Mouse (Mus musculus) CH12.LX (cell line): ENCODE measurements around the gene Klf7. TPM values are rescaled to one million over a fixed set of nuclear protein-coding genes. Genes with fewer than 3 reads are reported as not detected.

Experiments
- DNase-seq: peaks from one replicate; pipeline ENCODE4 v3.0.0-alpha.2; 2013; ENCODE audit errors: extremely low read depth
- H3K27ac ChIP-seq: 2 replicates; pipeline ENCODE4 v1.5.1; 2012; ENCODE audit warnings: low read depth, mild to moderate bottlenecking, control low read depth, moderate library complexity; ENCODE audit not compliant: insufficient read depth
- H3K27me3 ChIP-seq: replicated peaks from 2 replicates; pipeline ENCODE3; 2012; ENCODE audit warnings: inconsistent platforms
- H3K36me3 ChIP-seq, 2 experiments: replicated peaks in 1 of 2; 2 replicates each; pipeline versions ENCODE3 to v1.6.1; 2012; ENCODE audit warnings: inconsistent platforms in 1 of 2, low read length in 1 of 2, mild to moderate bottlenecking in 1 of 2, mixed read lengths in 1 of 2, moderate library complexity in 1 of 2; ENCODE audit not compliant: control insufficient read depth in 1 of 2, insufficient read depth in 1 of 2
- H3K4me1 ChIP-seq, 2 experiments: 2 replicates each; pipeline ENCODE4 v1.6.1; 2012; ENCODE audit warnings: inconsistent platforms in 1 of 2, moderate library complexity in 1 of 2; ENCODE audit not compliant: insufficient read depth in 2 of 2, control insufficient read depth in 1 of 2
- H3K4me2 ChIP-seq: 2 replicates; pipeline ENCODE4 v1.6.1; 2012; ENCODE audit warnings: low read depth, mild to moderate bottlenecking, control low read depth; ENCODE audit not compliant: poor library complexity, insufficient read depth, severe bottlenecking
- H3K4me3 ChIP-seq, 3 experiments: fragments of 150-350 bp in 1 of 3; sonication (generic) in 1 of 3; replicated peaks in 1 of 3; 2 replicates each; pipeline versions ENCODE3 to v1.5.1; 2011 to 2012; ENCODE audit warnings: low read depth in 2 of 3, low read length in 2 of 3, mild to moderate bottlenecking in 2 of 3, moderate library complexity in 2 of 3, control low read depth in 1 of 3, improper control_type of control experiment in 1 of 3, inconsistent platforms in 1 of 3, mixed read lengths in 1 of 3; ENCODE audit not compliant: poor library complexity in 1 of 3
- H3K79me2 ChIP-seq: replicated peaks from 2 replicates; pipeline ENCODE4 v1.6.1; 2012; ENCODE audit warnings: mild to moderate bottlenecking, moderate library complexity; ENCODE audit not compliant: control insufficient read depth, poor library complexity, insufficient read depth, severe bottlenecking; ENCODE audit errors: extremely low read depth
- H3K9ac ChIP-seq: 2 replicates; pipeline ENCODE4 v1.6.1; 2012; ENCODE audit warnings: low read depth, mild to moderate bottlenecking, control low read depth, moderate library complexity; ENCODE audit not compliant: insufficient read depth
- H3K9me3 ChIP-seq: replicated peaks from 2 replicates; pipeline ENCODE3; 2012; ENCODE audit warnings: low read length, inconsistent platforms, mixed read lengths
- BHLHE40 ChIP-seq: IDR thresholded peaks from 2 replicates; pipeline ENCODE4 v1.6.1; 2011; ENCODE audit warnings: mild to moderate bottlenecking, low read depth, low read length, improper control_type of control experiment
- CHD2 ChIP-seq: IDR thresholded peaks from 2 replicates; pipeline ENCODE4 v1.6.1; 2011; ENCODE audit warnings: low read length, improper control_type of control experiment
- CTCF ChIP-seq, 2 experiments: IDR thresholded peaks in 1 of 2; conservative IDR thresholded peaks in 1 of 2; 2 replicates each; pipeline ENCODE4 v1.5.1; 2011 to 2012; ENCODE audit warnings: low read depth in 2 of 2, low read length in 2 of 2, improper control_type of control experiment in 1 of 2, inconsistent platforms in 1 of 2, mild to moderate bottlenecking in 1 of 2, moderate library complexity in 1 of 2
- E2F4 ChIP-seq: IDR thresholded peaks from 2 replicates; pipeline ENCODE4 v1.6.1; 2011; ENCODE audit warnings: low read depth, low read length, improper control_type of control experiment; ENCODE audit not compliant: insufficient replicate concordance
- ELF1 ChIP-seq: IDR thresholded peaks from 2 replicates; pipeline ENCODE4 v1.6.1; 2014; ENCODE audit warnings: low read depth, mild to moderate bottlenecking, inconsistent platforms, low read length, improper control_type of control experiment
- EP300 ChIP-seq: IDR thresholded peaks from 2 replicates; pipeline ENCODE4 v1.6.1; 2011; ENCODE audit warnings: low read length, improper control_type of control experiment
- ETS1 ChIP-seq: conservative IDR thresholded peaks from 2 replicates; pipeline ENCODE4 v1.6.1; 2012; ENCODE audit warnings: low read depth, mild to moderate bottlenecking, inconsistent platforms, low read length, improper control_type of control experiment, moderate library complexity
- HCFC1 ChIP-seq: IDR thresholded peaks from 2 replicates; pipeline ENCODE4 v1.6.1; 2012; ENCODE audit warnings: low read depth, mild to moderate bottlenecking, inconsistent platforms, low read length, improper control_type of control experiment
- IRF4 ChIP-seq: IDR thresholded peaks from 2 replicates; pipeline ENCODE4 v1.6.1; 2014; ENCODE audit warnings: low read depth, mild to moderate bottlenecking, inconsistent platforms, low read length, improper control_type of control experiment
- JUN ChIP-seq: IDR thresholded peaks from 2 replicates; pipeline ENCODE4 v1.6.1; 2011; ENCODE audit warnings: low read depth, mild to moderate bottlenecking, low read length, improper control_type of control experiment, moderate library complexity; ENCODE audit not compliant: insufficient read depth
- JUND ChIP-seq: conservative IDR thresholded peaks from 2 replicates; pipeline ENCODE4 v1.6.1; 2011; ENCODE audit warnings: low read depth, low read length, improper control_type of control experiment
- KAT2A ChIP-seq: IDR thresholded peaks from 2 replicates; pipeline ENCODE4 v1.6.1; 2012; ENCODE audit warnings: low read length, improper control_type of control experiment, inconsistent platforms; ENCODE audit not compliant: insufficient replicate concordance
- MEF2A ChIP-seq: IDR thresholded peaks from 2 replicates; pipeline ENCODE4 v1.6.1; 2014; ENCODE audit warnings: low read depth, mild to moderate bottlenecking, inconsistent platforms, low read length, improper control_type of control experiment, borderline replicate concordance
- MYC ChIP-seq: IDR thresholded peaks from 2 replicates; pipeline ENCODE4 v1.6.1; 2011; ENCODE audit warnings: low read depth, mild to moderate bottlenecking, improper control_type of control experiment, low read length
- POLR2A ChIP-seq: IDR thresholded peaks from 2 replicates; pipeline ENCODE4 v1.6.1; 2011; ENCODE audit warnings: low read depth, mild to moderate bottlenecking, improper control_type of control experiment, low read length
- RCOR1 ChIP-seq: conservative IDR thresholded peaks from 2 replicates; pipeline ENCODE4 v1.6.1; 2012; ENCODE audit warnings: low read depth, mild to moderate bottlenecking, inconsistent platforms, low read length, improper control_type of control experiment
- SIN3A ChIP-seq: IDR thresholded peaks from 2 replicates; pipeline ENCODE4 v1.6.1; 2012; ENCODE audit warnings: low read length, improper control_type of control experiment, inconsistent platforms
- SMC3 ChIP-seq: IDR thresholded peaks from 2 replicates; pipeline ENCODE4 v1.6.1; 2011; ENCODE audit warnings: low read depth, low read length, improper control_type of control experiment
- TBP ChIP-seq: conservative IDR thresholded peaks from 2 replicates; pipeline ENCODE4 v1.6.1; 2011; ENCODE audit warnings: low read depth, low read length, improper control_type of control experiment
- TCF12 ChIP-seq: IDR thresholded peaks from 2 replicates; pipeline ENCODE4 v1.6.1; 2014; ENCODE audit warnings: low read depth, mild to moderate bottlenecking, inconsistent platforms, low read length, improper control_type of control experiment
- UBTF ChIP-seq: IDR thresholded peaks from 2 replicates; pipeline ENCODE4 v1.6.1; 2012; ENCODE audit warnings: low read depth, mild to moderate bottlenecking, inconsistent platforms, low read length, improper control_type of control experiment, moderate library complexity
- USF1 ChIP-seq: IDR thresholded peaks from 2 replicates; pipeline ENCODE4 v1.6.1; 2014; ENCODE audit warnings: low read depth, mild to moderate bottlenecking, inconsistent platforms, low read length, improper control_type of control experiment
- USF2 ChIP-seq: conservative IDR thresholded peaks from 2 replicates; pipeline ENCODE4 v1.6.1; 2011; ENCODE audit warnings: low read depth, low read length, improper control_type of control experiment
- ZKSCAN1 ChIP-seq: IDR thresholded peaks from 2 replicates; pipeline ENCODE4 v1.6.1; 2012; ENCODE audit warnings: low read depth, inconsistent platforms, low read length, improper control_type of control experiment, borderline replicate concordance
- ZMIZ1 ChIP-seq: IDR thresholded peaks from 2 replicates; pipeline ENCODE4 v1.6.1; 2012; ENCODE audit warnings: low read depth, mild to moderate bottlenecking, inconsistent platforms, low read length, improper control_type of control experiment
- ZNF384 ChIP-seq: IDR thresholded peaks from 2 replicates; pipeline ENCODE4 v1.6.1; 2012; ENCODE audit warnings: low read depth, low read length, improper control_type of control experiment, inconsistent platforms
- dilution Hi-C: fragments of 300-500 bp; cut with MboI; formaldehyde crosslinking; loops from 2 replicates; pipeline ENCODE4 v1.14.3; 2020; ENCODE audit warnings: low sequenced_read_pairs; ENCODE audit not compliant: extremely low pct_unique_long_range_greater_than_20kb, extremely low pct_ligation_motif_present
- in situ Hi-C: fragments of 300-500 bp; cut with MboI; formaldehyde crosslinking; loops from 3 replicates; pipeline ENCODE4 v1.14.3; 2019; ENCODE audit warnings: low sequenced_read_pairs, low pct_ligation_motif_present, low pct_unique_long_range_greater_than_20kb, mixed read lengths
- polyA plus RNA-seq: library from polyadenylated mRNA; unstranded; fragments of >175 nt; gene quantifications from 2 replicates; pipeline ENCODE4 v1.2.1, GENCODE M21; 2012; ENCODE audit warnings: low read depth; ENCODE audit not compliant: insufficient read length
- total RNA-seq, 2 experiments: library from RNA; depleted of rRNA; stranded (reverse); fragments of 300-350 nt in 1 of 2; fragments of >200 nt in 1 of 2; gene quantifications; 2 replicates each; pipeline ENCODE4 v1.2.3; 2012 to 2014

The Klf7 gene
- total and polyA plus RNA-seq, 3 experiments, result 4.3 to 6.5 (median 6.2) TPM

- dilution Hi-C loops, result no loop called here
- TF ChIP-seq ZNF384, result no peak
- no peak for TF ChIP-seq E2F4
- no peak for TF ChIP-seq BHLHE40
- no peak for TF ChIP-seq USF2
- TF ChIP-seq TBP, result no peak
- TF ChIP-seq UBTF, result no peak
- no peak for TF ChIP-seq MYC
- TF ChIP-seq TCF12, result no peak
- no peak for TF ChIP-seq JUN
- no peak for TF ChIP-seq HCFC1
- no peak for TF ChIP-seq ELF1
- no peak for TF ChIP-seq IRF4
- no peak for TF ChIP-seq MEF2A
- no peak for TF ChIP-seq CHD2
- TF ChIP-seq SMC3, result no peak
- no peak for TF ChIP-seq POLR2A
- TF ChIP-seq, all 38 proteins: peak for 0
- no peaks in the 10 kb centered on the region for H3K27me3 ChIP-seq
- no peak for DNase-seq
- H3K9me3 ChIP-seq, result no peaks in the 10 kb centered on the region
- H3K4me1 ChIP-seq, result peaks cover 7 to 27% of the 10 kb centered on the region in 2 experiments
- no peak overlapping the region for H3K4me3 ChIP-seq
- peaks cover 20 to 59% of the 10 kb centered on the region in 2 experiments for H3K36me3 ChIP-seq
- H3K79me2 ChIP-seq, result no peaks in the 10 kb centered on the region
- in situ Hi-C loops, result no loop called here
- H3K4me2 ChIP-seq, result no peak overlapping the region
- H3K9ac ChIP-seq, result no peak overlapping the region
- H3K27ac ChIP-seq, result no peak overlapping the region
Measured at GRCm38 (mm10) chr1:64040831-64041383, 81.2 kb downstream of the Klf7 start.

- H3K27ac ChIP-seq, result no peak overlapping the region
- no peak overlapping the region for H3K4me2 ChIP-seq
- in situ Hi-C loops, result no loop called here
- no peak overlapping the region for H3K4me3 ChIP-seq
- no peaks in the 10 kb centered on the region for H3K27me3 ChIP-seq
- no peak overlapping the region for H3K9ac ChIP-seq
- peaks cover 25 to 61% of the 10 kb centered on the region in 2 experiments for H3K36me3 ChIP-seq
- H3K79me2 ChIP-seq, result no peaks in the 10 kb centered on the region
- DNase-seq, result no peak
- dilution Hi-C loops, result no loop called here
- H3K9me3 ChIP-seq, result no peaks in the 10 kb centered on the region
- no peak for TF ChIP-seq E2F4
- TF ChIP-seq CTCF (conservative IDR thresholded peaks at IDR 0.05 in 1 of 2, IDR thresholded peaks at IDR 0.05 in 1 of 2; ENCODE audit: low read depth in 2 of 2, low read length in 2 of 2), result no peak
- no peak for TF ChIP-seq USF1
- no peak for TF ChIP-seq MYC
- TF ChIP-seq EP300, result no peak
- no peak for TF ChIP-seq TCF12
- TF ChIP-seq TBP, result no peak
- TF ChIP-seq ZNF384, result no peak
- no peak for TF ChIP-seq ZMIZ1
- no peak for TF ChIP-seq ETS1
- TF ChIP-seq KAT2A, result no peak
- TF ChIP-seq POLR2A, result no peak
- TF ChIP-seq SIN3A, result no peak
- TF ChIP-seq IRF4, result no peak
- TF ChIP-seq CHD2, result no peak
- no peak for TF ChIP-seq MEF2A
- TF ChIP-seq JUN, result no peak
- no peak for TF ChIP-seq JUND
- TF ChIP-seq ZKSCAN1, result no peak
- TF ChIP-seq RCOR1, result no peak
- TF ChIP-seq, all 38 proteins: peak for 0
- peaks cover 7 to 22% of the 10 kb centered on the region in 2 experiments for H3K4me1 ChIP-seq
Measured at GRCm38 (mm10) chr1:64040061-64040686, 81.9 kb downstream of the Klf7 start.
